Mouse (Mus musculus) stomach, embryonic 16.5 days (tissue): ENCODE measurements around the gene Mdga2. TPM values are rescaled to one million over a fixed set of nuclear protein-coding genes. Genes with fewer than 3 reads are reported as not detected.
A peak's percentile ranks its signal among the peaks of the same experiment; 100 is the strongest.

ENCODE experiments used
- ATAC-seq: fragments of 200-750 bp; cut with Nextera tagmentation; 2 replicates; pipeline ENCODE4 v1.8.0; 2017; ENCODE audit warnings: moderate number of reproducible peaks, moderate TSS enrichment; ENCODE audit not compliant: insufficient read depth, low FRiP score
- H3K27ac ChIP-seq: fragments of 300-500 bp; sonication (generic); 2 replicates; pipeline ENCODE4 v1.5.1; 2014; ENCODE audit warnings: low read length
- H3K27me3 ChIP-seq: fragments of 300-500 bp; sonication (generic); 2 replicates; pipeline ENCODE4 v1.6.1; 2014; ENCODE audit warnings: low read length, control low read depth, mixed read lengths; ENCODE audit not compliant: control insufficient read depth, insufficient read depth
- H3K36me3 ChIP-seq: fragments of 300-500 bp; sonication (generic); 2 replicates; pipeline ENCODE4 v1.6.1; 2014; ENCODE audit warnings: low read length; ENCODE audit not compliant: control insufficient read depth, insufficient read depth
- H3K4me1 ChIP-seq: fragments of 300-500 bp; sonication (generic); 2 replicates; pipeline ENCODE4 v1.6.1; 2014; ENCODE audit warnings: low read length, control low read depth, mixed read lengths; ENCODE audit not compliant: control insufficient read depth, insufficient read depth
- H3K4me2 ChIP-seq: fragments of 300-500 bp; sonication (generic); 2 replicates; pipeline ENCODE4 v1.6.1; 2014; ENCODE audit warnings: low read depth, low read length, mixed read lengths
- H3K4me3 ChIP-seq: fragments of 300-500 bp; sonication (generic); replicated peaks from 2 replicates; pipeline ENCODE4 v1.5.1; 2014; ENCODE audit warnings: mild to moderate bottlenecking, low read length
- H3K9ac ChIP-seq: fragments of 300-500 bp; sonication (generic); 2 replicates; pipeline ENCODE4 v1.6.1; 2014; ENCODE audit warnings: low read length
- H3K9me3 ChIP-seq: fragments of 300-500 bp; sonication (generic); replicated peaks from 2 replicates; pipeline ENCODE4 v1.6.1; 2016; ENCODE audit warnings: low read length, control low read depth; ENCODE audit not compliant: control insufficient read depth
- WGBS: fragments of 180-500 bp; shearing (Covaris S2); extraction: QIAGEN DNeasy Blood & Tissue Kit; methylation state at CpG from one replicate; pipeline ENCODE4 v1.1.7; 2014; 5-methylcytosine and 5-hydroxymethylcytosine counted together
- polyA plus RNA-seq: library from polyadenylated mRNA; unstranded; fragments of >200 nt; fragmentation: Nextera tagmentation; extraction: Ambion mirVana; gene quantifications from 2 replicates; pipeline ENCODE4 v1.2.1, GENCODE M21; 2015

Gene Mdga2
- polyA plus RNA-seq, 1 experiment from 2014 or later: 1.3 TPM

- Histone ChIP-seq H3K27me3 (no peaks in the 10 kb centered on the region), H3K4me3 (no peak overlapping the region), H3K9ac (no peak overlapping the region), H3K36me3 (no peaks in the 10 kb centered on the region), H3K4me1 (no peaks in the 10 kb centered on the region), H3K4me2 (no peak overlapping the region), H3K27ac (no peak overlapping the region), H3K9me3 (no peaks in the 10 kb centered on the region)
- no peak for ATAC-seq
Measured at GRCm38 (mm10) chr12:67094414-67094813, 127.9 kb downstream of the Mdga2 start.

- Histone ChIP-seq H3K4me2 (no peak overlapping the region), H3K27ac (no peak overlapping the region), H3K4me1 (no peaks in the 10 kb centered on the region), H3K9ac (no peak overlapping the region), H3K27me3 (no peaks in the 10 kb centered on the region), H3K9me3 (no peaks in the 10 kb centered on the region), H3K4me3 (no peak overlapping the region), H3K36me3 (no peaks in the 10 kb centered on the region)
- 33% methylated on average over 2 of the region's 2 CpGs for WGBS
- no peak for ATAC-seq
Measured at GRCm38 (mm10) chr12:67090420-67090965, 131.9 kb downstream of the Mdga2 start.

- peak; percentile 98 for ATAC-seq
- H3K36me3 ChIP-seq: no peaks in the 10 kb centered on the region
- 68% methylated on average over 19 of the region's 19 CpGs for WGBS
- H3K4me1 ChIP-seq: no peaks in the 10 kb centered on the region
- peaks cover 8% of the 10 kb centered on the region for H3K9me3 ChIP-seq
- H3K27me3 ChIP-seq: no peaks in the 10 kb centered on the region
- H3K27ac ChIP-seq: no peak overlapping the region
- H3K4me2 ChIP-seq: no peak overlapping the region
- no peak overlapping the region for H3K9ac ChIP-seq
- no peak overlapping the region for H3K4me3 ChIP-seq
Measured at GRCm38 (mm10) chr12:67059136-67060014, 163.0 kb downstream of the Mdga2 start.

- no peaks in the 10 kb centered on the region for H3K36me3 ChIP-seq
- 82% methylated on average over 3 of the region's 3 CpGs for WGBS
- H3K27ac ChIP-seq: no peak overlapping the region
- no peak overlapping the region for H3K4me2 ChIP-seq
- no peaks in the 10 kb centered on the region for H3K4me1 ChIP-seq
- no peak for ATAC-seq
- no peak overlapping the region for H3K4me3 ChIP-seq
- H3K9ac ChIP-seq: no peak overlapping the region
- no peaks in the 10 kb centered on the region for H3K27me3 ChIP-seq
- peaks cover 8% of the 10 kb centered on the region for H3K9me3 ChIP-seq
Measured at GRCm38 (mm10) chr12:67056621-67057020, 165.7 kb downstream of the Mdga2 start.

- Histone ChIP-seq H3K4me3 (no peak overlapping the region), H3K9ac (no peak overlapping the region), H3K4me2 (no peak overlapping the region), H3K36me3 (no peaks in the 10 kb centered on the region), H3K27ac (no peak overlapping the region), H3K27me3 (no peaks in the 10 kb centered on the region), H3K4me1 (no peaks in the 10 kb centered on the region), H3K9me3 (no peaks in the 10 kb centered on the region)
- WGBS: 69% methylated on average over 8 of the region's 8 CpGs
- ATAC-seq: no peak
Measured at GRCm38 (mm10) chr12:67045099-67045750, 177.1 kb downstream of the Mdga2 start.

- Histone ChIP-seq H3K27me3 (no peaks in the 10 kb centered on the region), H3K4me2 (no peak overlapping the region), H3K4me3 (no peak overlapping the region), H3K27ac (no peak overlapping the region), H3K4me1 (no peaks in the 10 kb centered on the region), H3K9ac (no peak overlapping the region), H3K9me3 (no peaks in the 10 kb centered on the region), H3K36me3 (no peaks in the 10 kb centered on the region)
- 68% methylated on average over 4 of the region's 4 CpGs for WGBS
- ATAC-seq: no peak
Measured at GRCm38 (mm10) chr12:67041865-67042264, 180.5 kb downstream of the Mdga2 start.

- H3K27me3 ChIP-seq: no peaks in the 10 kb centered on the region
- WGBS: 68% methylated on average over 15 of the region's 15 CpGs
- H3K9me3 ChIP-seq: no peaks in the 10 kb centered on the region
- H3K4me2 ChIP-seq: no peak overlapping the region
- no peak for ATAC-seq
- no peak overlapping the region for H3K27ac ChIP-seq
- no peak overlapping the region for H3K9ac ChIP-seq
- H3K4me3 ChIP-seq: no peak overlapping the region
- no peaks in the 10 kb centered on the region for H3K36me3 ChIP-seq
- no peaks in the 10 kb centered on the region for H3K4me1 ChIP-seq
Measured at GRCm38 (mm10) chr12:67035509-67036261, 186.7 kb downstream of the Mdga2 start.

- no peak for ATAC-seq
- no peaks in the 10 kb centered on the region for H3K27me3 ChIP-seq
- H3K36me3 ChIP-seq: no peaks in the 10 kb centered on the region
- H3K27ac ChIP-seq: no peak overlapping the region
- no peak overlapping the region for H3K4me3 ChIP-seq
- H3K4me1 ChIP-seq: no peaks in the 10 kb centered on the region
- 91% methylated on average over 3 of the region's 3 CpGs for WGBS
- no peaks in the 10 kb centered on the region for H3K9me3 ChIP-seq
- H3K4me2 ChIP-seq: no peak overlapping the region
- no peak overlapping the region for H3K9ac ChIP-seq
Measured at GRCm38 (mm10) chr12:67017192-67017591, 205.2 kb downstream of the Mdga2 start.

- 57% methylated on average over 4 of the region's 4 CpGs for WGBS
- H3K4me2 ChIP-seq: no peak overlapping the region
- no peaks in the 10 kb centered on the region for H3K9me3 ChIP-seq
- no peak overlapping the region for H3K9ac ChIP-seq
- ATAC-seq: no peak
- no peak overlapping the region for H3K27ac ChIP-seq
- H3K4me1 ChIP-seq: no peaks in the 10 kb centered on the region
- no peaks in the 10 kb centered on the region for H3K27me3 ChIP-seq
- no peak overlapping the region for H3K4me3 ChIP-seq
- H3K36me3 ChIP-seq: no peaks in the 10 kb centered on the region
Measured at GRCm38 (mm10) chr12:67011368-67011767, 211.0 kb downstream of the Mdga2 start.
